Mouse (Mus musculus): ENCODE measurements around the gene Cdhr5.

Gene Cdhr5

DNA sequence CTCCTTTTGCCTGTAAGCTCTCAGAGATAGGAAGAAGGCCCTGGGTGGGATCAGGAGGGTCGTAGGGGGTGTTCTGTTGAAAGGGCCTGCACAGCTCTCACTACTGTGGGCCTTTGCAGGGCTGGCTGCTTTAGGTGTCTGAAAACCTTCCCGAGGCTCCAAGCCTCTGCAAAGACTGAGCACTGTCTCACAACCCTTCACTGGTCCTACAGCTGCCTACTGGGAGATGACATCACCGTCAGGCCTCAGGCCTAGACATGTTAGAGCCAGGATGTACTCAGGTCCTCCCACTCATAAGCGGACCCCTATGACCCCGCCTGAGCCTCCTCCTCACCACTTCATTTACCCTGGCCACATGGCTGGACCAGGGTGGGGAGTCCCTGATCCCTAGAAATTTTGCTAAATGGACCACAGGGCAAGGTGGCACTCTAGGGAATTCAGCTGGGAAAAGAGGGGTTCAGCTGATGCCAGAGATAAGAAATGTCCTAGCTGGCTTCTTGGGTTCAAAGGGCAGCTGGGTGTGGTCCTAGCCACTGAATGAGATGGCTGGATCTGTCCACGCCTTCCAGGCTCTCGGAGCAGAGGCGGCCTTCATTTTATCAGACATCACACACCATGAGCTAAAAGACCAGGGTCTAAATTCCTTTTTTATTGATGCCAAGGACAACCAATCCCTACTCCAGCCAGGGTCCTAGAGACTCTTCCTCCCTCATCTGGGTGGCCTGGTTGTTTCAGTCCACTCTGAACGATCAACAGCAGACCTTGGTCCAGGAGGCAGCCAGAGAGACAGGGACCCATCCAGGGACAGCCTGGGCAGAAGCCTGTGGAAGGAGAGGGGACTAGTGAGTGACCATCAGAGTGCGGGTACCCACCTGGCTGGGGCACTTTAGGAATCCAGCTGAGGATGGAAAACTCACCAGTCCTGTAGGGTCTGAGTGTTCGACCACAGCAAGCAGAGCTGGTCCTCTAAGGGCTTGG, 1.4 kb upstream of the Cdhr5 start:
- WGBS: 92% methylated on average over 11 of the region's 11 CpGs

DNA sequence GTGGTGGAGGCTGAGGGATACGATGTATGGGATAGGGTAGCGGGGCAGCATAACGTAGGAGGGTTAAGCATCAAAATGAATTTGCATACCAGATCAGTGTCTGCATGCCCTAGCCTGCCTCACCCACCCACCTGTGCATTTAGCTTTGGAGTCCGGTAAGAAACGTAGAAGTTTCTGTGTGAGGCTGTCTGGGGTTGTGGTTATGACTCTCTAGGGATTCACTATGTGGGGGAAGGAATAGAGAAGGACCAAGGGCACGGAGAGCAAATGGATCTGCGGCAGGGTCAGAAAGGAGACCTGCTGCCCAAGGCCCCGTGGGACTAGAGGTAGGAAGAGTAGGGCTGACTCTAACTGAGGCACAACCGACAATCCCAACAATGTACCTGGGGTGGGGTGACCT, 1.2 kb downstream of the Cdhr5 start:
- 91% methylated on average over 9 of the region's 9 CpGs for WGBS

DNA sequence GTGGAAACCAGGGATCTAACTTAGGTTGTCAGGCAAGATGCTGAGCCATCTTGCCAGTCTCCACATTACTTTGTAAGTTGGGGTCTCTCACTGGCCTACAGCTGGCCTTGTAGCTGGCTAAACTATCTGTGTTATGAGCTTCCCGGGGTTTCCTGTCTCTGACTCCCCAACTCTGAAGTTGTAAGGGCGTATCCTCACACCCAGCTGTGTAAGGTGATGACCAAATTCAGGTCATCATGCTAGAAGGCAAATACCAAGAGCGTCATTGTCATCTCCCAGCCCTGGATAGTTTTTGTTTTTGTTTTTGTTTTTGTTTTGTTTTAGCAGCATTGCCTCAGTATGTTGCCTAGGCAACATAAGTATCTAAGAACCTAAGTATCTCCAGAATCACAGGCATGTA, 6.0 kb downstream of the Cdhr5 start:
- 87% methylated on average over 3 of the region's 3 CpGs for WGBS

DNA sequence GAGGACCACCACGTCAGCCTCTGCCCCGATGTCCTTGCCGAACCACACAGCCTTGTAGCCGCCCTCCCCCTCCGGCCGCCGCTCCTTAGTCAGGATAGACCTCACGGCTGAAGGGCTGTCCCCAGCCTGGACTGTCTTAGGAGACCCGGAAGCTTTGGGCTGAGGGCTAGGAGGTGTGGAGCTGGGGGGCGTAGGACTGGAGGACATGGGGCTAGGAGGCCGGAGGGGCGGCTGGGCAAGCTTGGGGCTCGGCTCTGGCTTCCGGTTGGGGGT, 7.4 kb downstream of the Cdhr5 start:
- WGBS: 87% methylated on average over 14 of the region's 14 CpGs

DNA sequence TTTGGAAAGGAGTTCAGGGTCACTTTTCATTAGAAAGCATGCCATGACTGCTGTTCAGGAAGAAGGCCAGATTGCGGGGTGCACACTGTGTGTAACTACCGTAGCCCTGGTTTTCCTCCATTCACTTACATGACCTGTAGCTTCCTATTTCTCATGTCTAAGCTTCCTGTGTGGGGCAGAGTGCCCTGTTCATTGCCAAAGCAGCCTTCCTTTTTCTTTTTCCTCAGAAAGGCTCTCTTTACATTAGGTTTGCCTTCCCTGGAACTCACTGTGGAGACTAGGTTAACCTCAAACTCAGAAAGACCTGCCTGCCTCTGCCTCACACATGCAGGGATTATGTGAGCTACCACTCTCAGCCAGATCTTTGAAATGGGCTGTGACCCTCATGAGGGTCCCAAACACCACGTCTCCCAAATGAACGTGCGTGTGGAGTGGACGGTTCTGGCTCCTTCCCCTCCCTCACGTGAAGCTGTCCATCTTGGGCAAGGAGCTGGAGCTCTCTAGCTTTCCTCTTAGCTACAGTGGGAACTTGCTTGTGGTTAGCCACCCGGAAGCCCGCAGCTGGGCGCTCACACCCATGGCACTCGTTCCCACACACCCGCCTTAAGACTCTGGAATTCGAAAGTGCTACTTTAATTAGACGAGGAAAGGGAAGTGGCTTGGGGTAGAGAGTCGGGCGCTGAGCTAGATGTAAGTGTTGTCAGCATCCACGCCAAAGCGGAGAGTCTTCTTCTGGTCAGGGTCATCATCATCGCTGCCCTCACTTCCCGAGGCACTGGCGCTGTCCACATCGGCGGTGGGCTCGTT, 7.9 kb downstream of the Cdhr5 start:
- 65% methylated on average over 24 of the region's 24 CpGs for WGBS

DNA sequence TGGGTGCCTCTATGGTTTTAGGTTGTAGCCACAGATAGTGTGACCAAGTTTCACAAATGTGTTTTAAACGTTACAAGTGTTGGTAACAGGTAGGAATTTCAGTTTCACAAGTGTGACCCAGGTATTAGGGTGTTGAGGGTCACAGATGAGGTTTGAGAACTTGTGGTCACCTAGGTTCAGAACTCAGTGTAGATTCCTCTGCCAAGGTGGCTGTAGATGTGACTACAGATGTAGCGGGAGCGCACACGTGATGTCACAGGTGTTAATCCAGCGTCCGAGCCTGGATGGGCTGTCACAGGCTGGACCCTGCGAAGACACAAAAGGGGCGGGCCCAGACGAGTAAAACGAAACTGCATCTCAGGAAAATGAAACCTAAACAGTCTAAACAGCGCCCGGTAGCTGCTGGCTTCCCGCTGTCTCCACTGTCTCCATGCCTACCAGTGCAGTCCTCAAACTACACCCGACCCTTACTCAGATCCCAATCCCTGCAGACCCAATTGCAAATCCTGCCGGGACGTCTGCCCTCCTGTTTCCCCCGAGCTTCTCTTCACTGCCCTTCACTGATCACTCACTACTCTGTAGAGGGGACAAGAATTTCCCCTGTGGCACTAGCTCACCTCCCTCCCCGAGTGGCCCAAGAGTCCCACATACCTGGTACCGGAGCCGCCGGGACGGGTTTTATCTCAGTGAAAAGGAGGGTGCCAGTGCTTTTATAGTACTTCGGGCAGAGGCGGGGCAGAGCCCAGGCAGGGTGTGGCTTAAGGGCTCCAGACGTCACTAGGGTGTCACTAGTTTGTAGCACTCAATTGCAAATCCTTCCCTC, 10.6 kb downstream of the Cdhr5 start, which contains the start of gene Irf7:
TSS of gene Irf7 (minus strand) at position 743 of the 823 bp plus-strand sequence.
- WGBS: 9% methylated on average over 25 of the region's 25 CpGs

DNA sequence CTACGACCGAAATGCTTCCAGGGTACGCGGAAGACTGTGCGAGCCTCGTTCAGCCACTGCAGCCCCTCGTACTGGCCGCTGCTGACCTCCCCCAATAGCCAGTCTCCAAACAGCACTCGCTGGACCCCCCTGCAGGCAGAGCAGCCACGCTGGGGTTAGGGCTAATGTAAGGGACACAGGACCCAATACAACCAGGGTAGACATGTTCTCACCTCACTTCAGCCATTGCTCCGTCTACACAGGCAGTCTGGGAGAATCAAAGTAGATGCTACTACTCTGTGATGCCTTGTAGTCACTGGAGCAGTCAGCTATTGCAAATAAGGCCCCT, 11.2 kb downstream of the Cdhr5 start:
- WGBS: 50% methylated on average over 11 of the region's 11 CpGs

DNA sequence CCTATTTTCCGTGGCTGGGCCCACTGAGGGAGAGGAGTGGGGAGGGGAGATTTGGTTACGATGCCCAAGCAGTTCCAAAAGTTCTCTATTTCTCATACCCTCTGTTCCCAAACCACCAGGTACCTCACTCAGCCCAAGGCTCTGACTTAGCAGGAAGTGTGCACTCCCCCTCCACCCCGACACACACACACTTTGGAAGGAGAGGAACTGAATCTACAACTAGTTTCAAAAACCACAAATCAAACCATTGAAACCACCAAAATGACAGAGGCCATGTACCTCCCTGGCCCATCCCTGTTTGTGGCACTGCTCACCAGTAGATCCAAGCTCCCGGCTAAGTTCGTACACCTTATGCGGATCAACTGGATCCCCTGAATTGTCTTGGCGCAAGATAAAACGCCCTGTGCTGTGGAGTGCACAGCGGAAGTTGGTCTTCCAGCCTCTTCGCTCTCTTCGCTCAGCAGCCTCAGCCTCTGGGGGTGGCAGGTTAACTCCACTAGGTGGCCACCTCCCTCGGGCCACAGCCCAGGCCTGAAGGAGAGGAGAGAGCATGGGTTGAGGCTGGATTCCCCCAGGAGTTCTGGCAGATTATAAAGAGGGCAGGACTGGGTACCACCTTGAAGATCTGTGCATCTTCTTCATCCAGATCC, 11.7 kb downstream of the Cdhr5 start:
- 42% methylated on average over 12 of the region's 12 CpGs for WGBS

DNA sequence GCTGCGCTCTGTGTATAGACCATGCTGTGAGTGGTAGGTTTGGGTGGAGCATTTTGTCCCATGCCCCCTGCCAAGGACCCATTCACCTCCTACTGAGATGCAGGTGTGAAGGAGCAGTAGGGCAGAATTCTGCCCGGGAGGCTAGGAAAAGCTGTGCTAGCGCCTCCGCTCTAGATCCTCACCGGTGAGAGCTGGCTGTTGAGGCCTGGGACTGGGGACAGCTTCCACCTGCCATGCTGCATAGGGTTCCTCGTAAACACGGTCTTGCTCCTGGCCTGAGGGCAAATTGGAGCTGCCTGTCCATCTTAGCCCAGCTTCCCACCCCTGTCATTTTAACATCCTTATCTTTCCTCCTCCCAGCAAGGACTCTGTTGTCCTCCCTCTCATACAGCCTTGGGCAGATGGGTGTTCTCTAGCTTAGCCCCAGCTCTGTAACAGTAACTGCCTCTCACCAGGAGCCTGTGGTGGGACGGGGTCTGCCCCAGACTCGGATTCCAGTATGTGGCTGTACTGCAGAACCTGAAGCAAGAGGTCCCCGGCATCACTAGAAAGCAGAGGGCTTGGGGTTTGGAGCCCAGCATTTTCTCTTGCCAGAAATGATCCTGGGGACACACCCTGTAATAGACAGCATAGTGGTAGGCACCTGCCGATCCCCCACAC, 12.4 kb downstream of the Cdhr5 start:
- WGBS: 82% methylated on average over 11 of the region's 11 CpGs

DNA sequence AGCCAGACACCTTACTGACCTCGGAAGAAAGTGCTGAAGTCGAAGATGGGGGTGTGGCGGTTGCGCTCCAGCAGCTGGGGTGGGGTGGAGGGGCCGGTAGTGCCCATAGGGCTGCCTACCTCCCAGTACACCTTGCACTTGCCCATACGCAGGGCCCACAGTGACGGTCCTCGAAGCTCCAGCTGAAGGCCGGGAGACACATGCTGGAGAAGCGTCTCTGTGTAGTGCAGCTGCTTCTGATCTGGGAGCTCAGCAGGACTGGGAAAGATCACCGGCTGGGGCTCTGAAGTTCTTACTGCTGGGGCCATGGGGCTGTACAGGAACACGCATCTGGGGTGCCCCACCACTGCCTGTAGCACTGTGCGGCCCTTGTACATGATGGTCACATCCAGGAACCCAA, 12.9 kb downstream of the Cdhr5 start:
- WGBS: 91% methylated on average over 13 of the region's 13 CpGs

DNA sequence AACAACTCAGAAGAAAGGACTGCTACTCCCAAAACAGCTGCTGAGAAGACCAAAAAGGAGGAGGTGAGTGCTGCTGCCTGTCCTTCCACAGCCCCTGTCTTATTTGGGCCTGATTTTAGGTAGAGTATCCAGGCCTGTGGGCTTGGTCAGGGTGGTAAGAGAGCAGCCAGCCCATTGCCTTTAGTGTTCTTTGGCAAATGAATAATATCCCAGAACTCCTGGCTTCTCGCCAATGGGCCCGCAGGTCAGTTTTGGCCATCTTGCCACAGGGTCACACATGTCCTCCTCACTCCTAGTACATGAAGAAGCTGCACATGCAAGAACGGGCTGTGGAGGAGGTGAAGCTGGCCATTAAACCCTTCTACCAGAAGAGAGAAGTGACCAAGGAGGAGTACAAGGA, 15.1 kb downstream of the Cdhr5 start:
- 88% methylated on average over 3 of the region's 3 CpGs for WGBS

DNA sequence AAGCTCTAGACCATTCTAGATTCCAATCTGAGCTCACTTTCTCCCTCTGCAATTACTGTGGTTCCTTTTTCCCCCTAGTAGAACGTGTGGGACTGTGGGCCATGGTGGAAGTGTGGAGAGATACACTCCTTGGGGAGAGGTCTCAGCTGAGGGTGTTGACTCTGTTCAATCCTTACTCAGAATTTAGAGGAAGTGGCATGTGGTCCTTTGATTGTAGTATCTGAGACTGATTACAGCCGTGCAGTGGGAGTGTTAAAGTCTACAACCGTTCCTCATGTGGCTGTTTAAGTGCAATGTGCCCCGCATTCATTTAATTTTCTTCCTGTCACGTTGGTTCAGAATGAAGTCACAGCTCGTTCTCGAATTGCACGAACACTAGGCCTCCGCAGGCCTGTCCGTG, 20.4 kb downstream of the Cdhr5 start:
- 87% methylated on average over 10 of the region's 10 CpGs for WGBS

DNA sequence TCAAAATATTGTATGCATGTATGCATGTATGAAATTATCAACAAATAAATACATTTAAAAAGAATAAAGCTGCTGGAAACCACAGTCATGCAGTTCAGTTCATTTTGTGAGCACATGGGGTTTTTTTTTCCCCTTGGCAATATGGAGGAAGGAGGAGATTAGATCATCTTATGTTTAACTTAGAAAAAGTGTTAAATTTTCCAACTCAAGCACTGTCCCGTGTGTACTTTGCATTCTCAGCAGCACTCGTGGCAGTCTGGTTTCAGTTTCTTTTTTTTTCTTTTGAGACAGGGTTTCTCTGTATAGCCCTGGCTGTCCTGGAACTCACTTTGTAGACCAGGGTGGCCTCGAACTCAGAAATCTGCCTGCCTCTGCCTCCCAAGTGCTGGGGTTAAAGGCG, 26.1 kb downstream of the Cdhr5 start:
- WGBS: 75% methylated on average over 4 of the region's 4 CpGs

DNA sequence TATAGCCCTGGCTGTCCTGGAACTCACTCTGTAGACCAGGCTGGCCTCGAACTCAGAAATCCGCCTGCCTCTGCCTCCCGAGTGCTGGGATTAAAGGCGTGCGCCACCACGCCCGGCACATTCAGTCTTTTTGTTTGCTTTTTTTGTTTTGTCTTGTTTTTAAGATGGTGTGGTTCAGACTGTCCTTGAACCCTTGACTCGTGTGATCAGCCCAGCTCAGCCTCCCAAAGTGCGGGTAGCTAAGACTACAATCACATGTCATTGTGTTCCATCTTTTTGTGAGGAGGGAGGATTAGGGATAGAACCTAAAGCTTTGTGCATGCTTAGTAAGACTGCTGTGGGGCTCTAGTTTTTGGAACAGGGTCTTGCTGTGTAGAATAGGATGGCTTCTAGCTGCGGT, 45.0 kb downstream of the Cdhr5 start:
- 93% methylated on average over 10 of the region's 10 CpGs for WGBS

DNA sequence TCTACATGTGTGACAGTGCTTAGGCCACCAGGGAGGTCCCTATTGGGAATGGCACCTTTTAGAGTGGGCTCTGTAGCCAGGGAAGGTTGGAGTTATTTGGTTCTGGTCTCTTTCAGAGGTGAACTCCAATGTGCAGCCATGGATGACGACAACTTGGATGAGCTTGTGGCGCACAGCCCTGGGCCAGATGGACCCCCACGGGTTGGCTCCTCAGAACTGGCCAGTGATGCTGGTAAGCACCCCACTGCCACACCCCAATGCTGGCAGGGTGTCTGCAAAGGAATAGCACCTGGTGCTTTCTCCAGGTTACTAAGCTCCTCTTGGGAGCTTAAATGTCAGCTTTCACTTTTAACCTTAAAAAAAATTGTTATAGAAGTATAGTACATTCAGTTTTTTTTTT, 45.5 kb downstream of the Cdhr5 start:
- 76% methylated on average over 3 of the region's 3 CpGs for WGBS

DNA sequence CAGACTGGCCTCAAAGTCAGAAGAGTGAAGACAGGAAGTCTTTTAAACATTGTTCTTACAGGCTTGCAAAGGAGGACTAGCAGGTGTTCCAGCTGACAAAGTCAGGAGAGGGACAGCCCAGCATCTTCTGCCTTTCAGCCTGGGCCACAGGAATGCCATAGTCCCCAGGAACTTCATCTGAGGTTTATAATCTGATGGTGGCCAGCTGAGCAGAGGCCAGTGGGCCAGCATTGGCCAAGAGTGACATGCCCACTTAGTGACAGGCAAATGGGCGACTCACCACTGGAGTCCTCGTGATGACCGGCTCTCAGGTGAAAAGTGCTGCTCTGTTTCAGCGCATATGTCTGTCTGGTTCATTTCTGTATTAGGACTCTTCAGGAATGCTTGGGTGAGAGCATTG, 46.0 kb downstream of the Cdhr5 start:
- WGBS: 85% methylated on average over 4 of the region's 4 CpGs

DNA sequence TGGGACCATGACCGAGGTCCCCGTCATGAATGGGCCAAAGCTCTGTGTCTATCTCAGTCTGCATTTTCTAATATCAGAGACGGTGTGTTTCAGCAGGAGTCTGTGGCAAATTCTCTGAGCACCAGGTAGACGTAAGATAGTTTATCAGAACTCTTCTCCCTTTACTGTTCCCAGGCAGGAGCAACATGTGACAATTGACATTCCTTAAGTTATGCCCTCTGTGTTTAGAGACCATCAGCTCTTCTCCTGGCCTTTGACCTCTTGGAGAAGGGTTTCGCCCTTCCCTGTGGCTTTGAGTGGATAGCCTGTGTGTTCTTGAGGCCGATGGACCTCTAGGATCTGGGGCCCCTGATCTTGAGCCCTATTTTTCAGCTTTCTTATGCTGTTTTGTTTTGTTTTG, 46.9 kb downstream of the Cdhr5 start:
- 60% methylated on average over 6 of the region's 6 CpGs for WGBS

DNA sequence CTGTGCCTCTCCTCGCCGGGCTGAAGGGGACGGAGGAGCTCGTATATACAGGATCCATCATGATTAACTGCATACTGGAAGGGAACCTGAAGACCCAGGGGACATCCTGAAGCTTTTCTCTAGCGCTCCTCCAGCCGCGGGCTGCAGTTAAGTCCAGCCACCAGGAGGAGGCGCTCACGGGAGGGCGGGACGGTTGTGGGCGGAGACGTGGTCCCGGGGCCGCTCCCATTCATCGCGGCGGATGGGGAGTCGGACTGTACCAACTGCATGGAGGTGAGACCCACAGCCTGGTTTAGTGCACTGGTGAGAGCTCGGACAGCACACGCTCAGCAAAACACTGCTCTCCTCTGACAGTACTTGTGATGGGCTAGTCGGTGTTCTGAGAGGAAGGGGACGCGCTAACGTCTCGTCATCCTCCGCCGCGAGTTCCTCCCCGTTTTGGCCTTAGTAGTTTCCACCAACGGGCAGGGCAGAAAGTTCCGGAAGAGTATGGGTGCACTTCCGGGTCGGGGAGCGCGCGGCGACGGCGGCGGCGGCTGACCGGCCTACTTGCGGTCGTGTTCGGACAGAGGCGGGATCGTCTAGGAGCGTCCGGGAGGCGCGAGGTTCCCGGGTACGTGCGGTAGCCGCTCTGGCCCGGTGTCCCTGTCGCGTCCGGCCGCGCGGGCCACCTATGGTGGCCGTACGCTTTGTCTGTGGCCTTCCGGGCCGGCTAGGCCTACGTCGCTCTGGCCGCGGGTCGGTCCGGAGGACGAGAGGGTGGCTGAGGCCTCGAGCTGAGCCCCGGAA, 48.1 kb downstream of the Cdhr5 start, which contains the start of gene Phrf1:
TSS of gene Phrf1 (plus strand) at position 506 of the 789 bp plus-strand sequence.
- WGBS: under 1% methylated on average over 76 of the region's 76 CpGs

DNA sequence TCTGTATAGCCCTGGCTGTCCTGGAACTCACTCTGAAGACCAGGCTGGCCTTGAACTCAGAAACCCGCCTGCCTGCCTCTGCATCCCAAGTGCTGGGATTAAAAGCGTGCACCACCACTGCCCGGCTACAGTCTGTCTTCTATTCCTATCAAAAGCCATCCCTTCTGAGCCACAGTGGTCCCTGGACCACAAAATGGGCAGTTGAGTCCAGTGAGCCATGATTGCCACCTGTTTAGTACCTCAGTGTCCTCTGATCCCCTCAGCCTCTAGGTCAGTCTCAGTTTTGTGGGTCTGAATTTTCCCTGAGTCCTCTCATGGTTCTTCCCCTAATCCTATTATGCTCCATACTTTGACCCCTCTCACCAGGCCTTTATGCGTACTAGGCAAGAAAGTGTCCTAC, 48.8 kb downstream of the Cdhr5 start:
- 69% methylated on average over 4 of the region's 4 CpGs for WGBS

DNA sequence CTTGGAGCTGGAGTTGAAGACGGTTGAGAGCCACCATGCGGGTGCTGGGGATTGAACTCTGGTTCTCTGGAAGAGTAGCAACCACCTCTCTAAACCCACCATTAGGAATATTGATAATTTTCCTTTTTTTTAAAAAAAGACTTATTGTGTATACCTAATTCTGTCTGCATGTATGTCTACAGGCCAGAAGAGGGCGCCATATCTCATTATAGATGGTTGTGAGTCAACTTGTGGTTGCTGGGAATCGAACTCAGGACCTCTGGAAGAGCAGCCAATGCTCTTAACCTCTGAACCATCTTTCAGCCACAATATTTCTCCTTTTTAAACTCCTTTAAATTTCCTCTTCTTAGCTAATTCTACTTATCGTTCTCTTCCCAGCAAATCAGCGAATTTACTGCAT, 50.1 kb downstream of the Cdhr5 start:
- WGBS: 83% methylated on average over 6 of the region's 6 CpGs

All from cerebral cortex, adult 2 months (tissue).